Mouse (Mus musculus) kidney, postnatal 10 days (tissue): ENCODE results near the gene Cpne2.
A peak's percentile ranks its signal among the peaks of the same experiment; 100 is the strongest.

ENCODE experiments used
- DNase-seq: peaks from one replicate; pipeline ENCODE4 v3.0.0; 2021; ENCODE audit warnings: mixed read lengths

Gene Cpne2

GRCm38 (mm10) chr8:94582569-94582968 is 49.8 kb downstream of the Cpne2 start:
- no peak for DNase-seq

GRCm38 (mm10) chr8:94584238-94584817 is 51.5 kb downstream of the Cpne2 start:
- peak; percentile 68 for DNase-seq

- DNase-seq = no peak
These were observed 58.9 kb downstream of the Cpne2 start for GRCm38 (mm10) chr8:94591691-94592090.

- no peak for DNase-seq
These were observed 61.4 kb downstream of the Cpne2 start for GRCm38 (mm10) chr8:94594211-94594610.

GRCm38 (mm10) chr8:94600478-94600877 is 67.7 kb downstream of the Cpne2 start:
- DNase-seq = no peak

GRCm38 (mm10) chr8:94601034-94601606 is 68.3 kb downstream of the Cpne2 start:
- DNase-seq = peak; percentile 51

GRCm38 (mm10) chr8:94601607-94602385 is 69.0 kb downstream of the Cpne2 start, which contains the start of the genes Rspry1 and Fam192a:
TSS of gene Rspry1 (plus strand) at chr8:94601937.
TSS of gene Fam192a (minus strand) at chr8:94601997.
- DNase-seq = peak; percentile 99

- DNase-seq = peak; percentile 45
These were observed 69.8 kb downstream of the Cpne2 start for GRCm38 (mm10) chr8:94602471-94603131.

GRCm38 (mm10) chr8:94604030-94604429 is 71.2 kb downstream of the Cpne2 start:
- no peak for DNase-seq

- no peak for DNase-seq
These were observed 74.3 kb downstream of the Cpne2 start for GRCm38 (mm10) chr8:94607064-94607463.
